Mouse (Mus musculus): ENCODE measurements around the gene Dll1.

- no peak for TF ChIP-seq CTCF (IDR thresholded peaks at IDR 0.05; ENCODE audit: low read depth, low read length)
- TF ChIP-seq POLR2A (IDR thresholded peaks at IDR 0.05; ENCODE audit: extremely low read depth, insufficient read depth, low read length), result no peak
These were observed 11.0 kb downstream of the Dll1 start for GRCm38 (mm10) chr17:15365650-15366049.
